Mouse (Mus musculus): ENCODE data around the gene P2rx4. TPM values are rescaled to one million over a fixed set of nuclear protein-coding genes. Genes with fewer than 3 reads are reported as not detected.

The P2rx4 gene
- polyA plus RNA-seq, 1 experiment: 21.0 TPM

GRCm38 (mm10) chr5:122698701-122699060 lies 8.7 kb upstream of the P2rx4 start:
- no peak for TF ChIP-seq POLR2A (IDR thresholded peaks at IDR 0.05; ENCODE audit: insufficient read depth, low read length)
- no peak for TF ChIP-seq EP300 (IDR thresholded peaks at IDR 0.05; ENCODE audit: insufficient read depth, low read depth, low read length)
- TF ChIP-seq CTCF (IDR thresholded peaks at IDR 0.05; ENCODE audit: low read depth, low read length): no peak
- H3K36me3 ChIP-seq (ENCODE audit: control insufficient read depth, insufficient read depth, low read length, poor library complexity, severe bottlenecking): no peaks in the 10 kb centered on the region
- no peak overlapping the region for H3K27ac ChIP-seq (ENCODE audit: insufficient read depth, low read length)
- no peaks in the 10 kb centered on the region for H3K4me1 ChIP-seq (ENCODE audit: control insufficient read depth, insufficient read depth, low read length)
- no peak overlapping the region for H3K4me3 ChIP-seq (ENCODE audit: low read depth, low read length)
- H3K9ac ChIP-seq (ENCODE audit: low read depth, poor library complexity, severe bottlenecking): no peak overlapping the region
- no peaks in the 10 kb centered on the region for H3K9me3 ChIP-seq (replicated peaks; ENCODE audit: control insufficient read depth, insufficient read depth, low read length, poor library complexity, severe bottlenecking)
- no peaks in the 10 kb centered on the region for H3K27me3 ChIP-seq (ENCODE audit: control insufficient read depth, insufficient read depth, low read length, poor library complexity, severe bottlenecking)

- no peak overlapping the region for H3K4me3 ChIP-seq (ENCODE audit: low read depth, low read length)
- no peaks in the 10 kb centered on the region for H3K9me3 ChIP-seq (replicated peaks; ENCODE audit: control insufficient read depth, insufficient read depth, low read length, poor library complexity, severe bottlenecking)
- no peaks in the 10 kb centered on the region for H3K27me3 ChIP-seq (ENCODE audit: control insufficient read depth, insufficient read depth, low read length, poor library complexity, severe bottlenecking)
- no peak overlapping the region for H3K27ac ChIP-seq (ENCODE audit: insufficient read depth, low read length)
- TF ChIP-seq POLR2A (IDR thresholded peaks at IDR 0.05; ENCODE audit: insufficient read depth, low read length): no peak
- no peak for TF ChIP-seq EP300 (IDR thresholded peaks at IDR 0.05; ENCODE audit: insufficient read depth, low read depth, low read length)
- no peaks in the 10 kb centered on the region for H3K4me1 ChIP-seq (ENCODE audit: control insufficient read depth, insufficient read depth, low read length)
- no peaks in the 10 kb centered on the region for H3K36me3 ChIP-seq (ENCODE audit: control insufficient read depth, insufficient read depth, low read length, poor library complexity, severe bottlenecking)
- H3K9ac ChIP-seq (ENCODE audit: low read depth, poor library complexity, severe bottlenecking): no peak overlapping the region
These were observed 7.1 kb upstream of the P2rx4 start for GRCm38 (mm10) chr5:122700109-122700836.

- no peak overlapping the region for H3K27ac ChIP-seq (ENCODE audit: insufficient read depth, low read length)
- H3K27me3 ChIP-seq (ENCODE audit: control insufficient read depth, insufficient read depth, low read length, poor library complexity, severe bottlenecking): no peaks in the 10 kb centered on the region
- H3K4me1 ChIP-seq (ENCODE audit: control insufficient read depth, insufficient read depth, low read length): no peaks in the 10 kb centered on the region
- no peak overlapping the region for H3K9ac ChIP-seq (ENCODE audit: low read depth, poor library complexity, severe bottlenecking)
- no peaks in the 10 kb centered on the region for H3K9me3 ChIP-seq (replicated peaks; ENCODE audit: control insufficient read depth, insufficient read depth, low read length, poor library complexity, severe bottlenecking)
- no peak for TF ChIP-seq CTCF (IDR thresholded peaks at IDR 0.05; ENCODE audit: low read depth, low read length)
- no peak for TF ChIP-seq EP300 (IDR thresholded peaks at IDR 0.05; ENCODE audit: insufficient read depth, low read depth, low read length)
- TF ChIP-seq POLR2A (IDR thresholded peaks at IDR 0.05; ENCODE audit: insufficient read depth, low read length): no peak
- H3K4me3 ChIP-seq (ENCODE audit: low read depth, low read length): no peak overlapping the region
- no peaks in the 10 kb centered on the region for H3K36me3 ChIP-seq (ENCODE audit: control insufficient read depth, insufficient read depth, low read length, poor library complexity, severe bottlenecking)
These were observed 6.5 kb upstream of the P2rx4 start for GRCm38 (mm10) chr5:122700837-122701212.

- no peaks in the 10 kb centered on the region for H3K9me3 ChIP-seq (replicated peaks; ENCODE audit: control insufficient read depth, insufficient read depth, low read length, poor library complexity, severe bottlenecking)
- TF ChIP-seq EP300 (IDR thresholded peaks at IDR 0.05; ENCODE audit: insufficient read depth, low read depth, low read length): no peak
- no peak for TF ChIP-seq CTCF (IDR thresholded peaks at IDR 0.05; ENCODE audit: low read depth, low read length)
- no peak for TF ChIP-seq POLR2A (IDR thresholded peaks at IDR 0.05; ENCODE audit: insufficient read depth, low read length)
- H3K9ac ChIP-seq (ENCODE audit: low read depth, poor library complexity, severe bottlenecking): no peak overlapping the region
- H3K36me3 ChIP-seq (ENCODE audit: control insufficient read depth, insufficient read depth, low read length, poor library complexity, severe bottlenecking): no peaks in the 10 kb centered on the region
- H3K27me3 ChIP-seq (ENCODE audit: control insufficient read depth, insufficient read depth, low read length, poor library complexity, severe bottlenecking): no peaks in the 10 kb centered on the region
- no peak overlapping the region for H3K4me3 ChIP-seq (ENCODE audit: low read depth, low read length)
- no peak overlapping the region for H3K27ac ChIP-seq (ENCODE audit: insufficient read depth, low read length)
- H3K4me1 ChIP-seq (ENCODE audit: control insufficient read depth, insufficient read depth, low read length): no peaks in the 10 kb centered on the region
These were observed 5.2 kb upstream of the P2rx4 start for GRCm38 (mm10) chr5:122702156-122702555.

- no peak overlapping the region for H3K27ac ChIP-seq (ENCODE audit: insufficient read depth, low read length)
- H3K9me3 ChIP-seq (replicated peaks; ENCODE audit: control insufficient read depth, insufficient read depth, low read length, poor library complexity, severe bottlenecking): no peaks in the 10 kb centered on the region
- TF ChIP-seq EP300 (IDR thresholded peaks at IDR 0.05; ENCODE audit: insufficient read depth, low read depth, low read length) (no peak), CTCF (IDR thresholded peaks at IDR 0.05; ENCODE audit: low read depth, low read length) (no peak), POLR2A (IDR thresholded peaks at IDR 0.05; ENCODE audit: insufficient read depth, low read length) (no peak)
- H3K4me3 ChIP-seq (ENCODE audit: low read depth, low read length): no peak overlapping the region
- no peaks in the 10 kb centered on the region for H3K4me1 ChIP-seq (ENCODE audit: control insufficient read depth, insufficient read depth, low read length)
- no peak overlapping the region for H3K9ac ChIP-seq (ENCODE audit: low read depth, poor library complexity, severe bottlenecking)
- H3K27me3 ChIP-seq (ENCODE audit: control insufficient read depth, insufficient read depth, low read length, poor library complexity, severe bottlenecking): no peaks in the 10 kb centered on the region
- H3K36me3 ChIP-seq (ENCODE audit: control insufficient read depth, insufficient read depth, low read length, poor library complexity, severe bottlenecking): no peaks in the 10 kb centered on the region
These were observed 3.8 kb upstream of the P2rx4 start for GRCm38 (mm10) chr5:122703574-122703973.

- no peaks in the 10 kb centered on the region for H3K9me3 ChIP-seq (replicated peaks; ENCODE audit: control insufficient read depth, insufficient read depth, low read length, poor library complexity, severe bottlenecking)
- TF ChIP-seq POLR2A (IDR thresholded peaks at IDR 0.05; ENCODE audit: insufficient read depth, low read length) (no peak), CTCF (IDR thresholded peaks at IDR 0.05; ENCODE audit: low read depth, low read length) (no peak), EP300 (IDR thresholded peaks at IDR 0.05; ENCODE audit: insufficient read depth, low read depth, low read length) (no peak)
These were observed 2.8 kb upstream of the P2rx4 start for GRCm38 (mm10) chr5:122704571-122704970.

More at GRCm38 (mm10) chr5:122704571-122704970, 2.8 kb upstream of the P2rx4 start:
- Histone ChIP-seq H3K27me3 (ENCODE audit: control insufficient read depth, insufficient read depth, low read length, poor library complexity, severe bottlenecking) (no peaks in the 10 kb centered on the region), H3K9ac (ENCODE audit: low read depth, poor library complexity, severe bottlenecking) (no peak overlapping the region), H3K27ac (ENCODE audit: insufficient read depth, low read length) (no peak overlapping the region), H3K4me1 (ENCODE audit: control insufficient read depth, insufficient read depth, low read length) (no peaks in the 10 kb centered on the region), H3K4me3 (ENCODE audit: low read depth, low read length) (no peak overlapping the region), H3K36me3 (ENCODE audit: control insufficient read depth, insufficient read depth, low read length, poor library complexity, severe bottlenecking) (no peaks in the 10 kb centered on the region)

Data from ES-Bruce4 (cell line).